Mouse (Mus musculus) c-Kit-positive CD71-positive TER-119-negative erythroid progenitor cells, embryonic 14.5 days (primary cell): ENCODE data around the gene 4930563M21Rik.
"Not testable (repeated sequence)": the region's sequence is repeated elsewhere in the genome, so short reads cannot be mapped to it uniquely, and the experiment has no call there.

Experiments
- DNase-seq: peaks from one replicate; pipeline ENCODE4 v3.0.0-alpha.2; 2013; ENCODE audit warnings: low read depth

4930563M21Rik gene

GRCm38 (mm10) chr9:56010450-56010849 is at the start of gene 4930563M21Rik:
Gene 4930563M21Rik, minus strand, starts transcription at chr9:56010550.
- DNase-seq, result no peak

GRCm38 (mm10) chr9:56056147-56056546 is 45.8 kb upstream of the 4930563M21Rik start:
- no peak for DNase-seq

- DNase-seq, result no peak
Measured at GRCm38 (mm10) chr9:56053796-56054195, 43.4 kb upstream of the 4930563M21Rik start.

- DNase-seq, result peak; percentile 20
Measured at GRCm38 (mm10) chr9:56042181-56042621, 31.9 kb upstream of the 4930563M21Rik start.

- peak; percentile 75 for DNase-seq
Measured at GRCm38 (mm10) chr9:56041372-56042180, 31.2 kb upstream of the 4930563M21Rik start, which contains the start of gene Rcn2. Gene Rcn2, plus strand, starts transcription at chr9:56041845.

- no peak for DNase-seq
Measured at GRCm38 (mm10) chr9:56032219-56032618, 21.9 kb upstream of the 4930563M21Rik start.

- no peak for DNase-seq
Measured at GRCm38 (mm10) chr9:56027292-56027691, 16.9 kb upstream of the 4930563M21Rik start.

GRCm38 (mm10) chr9:56024772-56025171 is 14.4 kb upstream of the 4930563M21Rik start:
- DNase-seq, result no peak

- DNase-seq, result not testable (repeated sequence)
Measured at GRCm38 (mm10) chr9:56004679-56005078, 5.7 kb downstream of the 4930563M21Rik start.

GRCm38 (mm10) chr9:55946819-55947218 is 63.5 kb downstream of the 4930563M21Rik start:
- peak; percentile 49 for DNase-seq

- DNase-seq, result no peak
Measured at GRCm38 (mm10) chr9:55941356-55941755, 69.0 kb downstream of the 4930563M21Rik start.

- peak; percentile 14 for DNase-seq
Measured at GRCm38 (mm10) chr9:55938618-55938985, 71.7 kb downstream of the 4930563M21Rik start.

GRCm38 (mm10) chr9:55937664-55938617 is 72.4 kb downstream of the 4930563M21Rik start, which contains the start of gene Scaper:
Gene Scaper, minus strand, starts transcription at chr9:55938119.
- peak; percentile 83 for DNase-seq

- no peak for DNase-seq
Measured at GRCm38 (mm10) chr9:55937224-55937663, 73.1 kb downstream of the 4930563M21Rik start.

GRCm38 (mm10) chr9:55932482-55932881 is 77.9 kb downstream of the 4930563M21Rik start:
- no peak for DNase-seq

- DNase-seq, result peak; percentile 45
Measured at GRCm38 (mm10) chr9:55918579-55918978, 91.8 kb downstream of the 4930563M21Rik start.

- DNase-seq, result no peak
Measured at GRCm38 (mm10) chr9:55916751-55917150, 93.6 kb downstream of the 4930563M21Rik start.
